Mouse (Mus musculus) adrenal gland, postnatal 10 days (tissue): ENCODE measurements at regions not wholly inside any gene's neighbourhood (a gene's known extent, or its start where the extent isn't known, plus 50 kb on each side); places are given as distances from the start of the nearest gene placed in this dataset.
A peak's percentile ranks its signal among the peaks of the same experiment; 100 is the strongest.

Source experiments
- DNase-seq: peaks from one replicate; pipeline ENCODE4 v3.0.0; 2021; ENCODE audit warnings: mixed read lengths

GRCm38 (mm10) chr6:66012675-66013074, 60.3 kb downstream of the 4930544G11Rik start:
- DNase-seq = no peak

GRCm38 (mm10) chr6:66023531-66023930, 71.1 kb downstream of the 4930544G11Rik start:
- no peak for DNase-seq

DNA sequence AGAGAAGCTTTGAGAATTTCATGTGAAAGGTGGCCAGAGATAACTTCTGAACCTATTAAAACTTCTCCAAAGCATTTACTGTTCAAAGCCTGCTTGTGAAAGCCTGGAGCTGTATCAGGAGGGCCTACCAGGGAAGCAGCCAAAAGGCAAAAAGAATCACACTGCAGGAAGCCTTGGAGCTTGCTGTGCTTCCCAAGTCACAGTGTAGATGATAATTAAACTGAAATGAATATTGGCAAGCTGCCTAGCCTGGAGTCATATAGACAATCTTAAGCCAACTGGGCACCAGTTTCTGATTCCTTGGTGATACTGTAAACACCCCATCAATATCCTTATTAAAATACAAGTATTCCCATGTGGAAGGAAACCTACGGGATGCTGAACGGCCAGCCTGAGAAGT, 84.4 kb downstream of the 4930544G11Rik start:
- no peak for DNase-seq

DNA sequence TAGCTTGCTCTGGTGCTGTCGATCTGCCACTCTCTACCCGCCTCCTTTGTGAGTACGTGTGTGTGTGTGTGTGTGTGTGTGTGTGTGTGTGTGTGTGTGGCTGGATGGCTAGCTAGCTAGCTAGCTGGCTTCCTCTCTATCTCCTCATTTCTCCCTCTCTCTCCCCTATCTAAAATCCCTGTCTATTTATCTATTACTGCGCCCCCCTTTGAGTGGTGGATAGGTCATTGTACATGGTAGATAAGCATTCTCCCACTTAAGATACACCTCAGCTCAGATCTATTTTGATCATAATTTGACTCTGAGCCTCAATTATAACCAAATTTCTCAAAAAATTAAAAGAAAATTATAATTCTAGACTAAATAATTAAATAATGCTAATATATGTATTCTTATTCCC, 99.4 kb downstream of the 4930544G11Rik start:
- DNase-seq = no peak

DNA sequence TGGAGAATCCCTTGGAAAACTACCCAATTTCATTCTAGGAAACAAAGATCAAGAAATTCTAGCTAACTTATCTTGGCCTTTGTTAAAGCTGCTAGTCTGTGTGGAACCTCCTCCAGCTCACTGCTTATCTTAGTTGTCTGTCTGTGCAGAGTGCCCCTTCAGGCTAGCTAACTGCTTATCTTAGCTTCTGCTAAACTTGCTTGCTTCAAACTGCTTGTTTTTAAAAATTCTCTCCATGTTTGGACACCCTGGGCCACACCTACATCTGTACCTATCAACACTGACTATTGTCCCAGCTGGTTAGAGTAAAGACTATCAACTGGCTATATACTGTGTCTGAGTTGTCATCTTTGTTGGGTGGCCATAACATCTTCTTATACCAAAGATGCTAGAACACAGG, 100.0 kb downstream of the 4930544G11Rik start:
- DNase-seq = no peak

DNA sequence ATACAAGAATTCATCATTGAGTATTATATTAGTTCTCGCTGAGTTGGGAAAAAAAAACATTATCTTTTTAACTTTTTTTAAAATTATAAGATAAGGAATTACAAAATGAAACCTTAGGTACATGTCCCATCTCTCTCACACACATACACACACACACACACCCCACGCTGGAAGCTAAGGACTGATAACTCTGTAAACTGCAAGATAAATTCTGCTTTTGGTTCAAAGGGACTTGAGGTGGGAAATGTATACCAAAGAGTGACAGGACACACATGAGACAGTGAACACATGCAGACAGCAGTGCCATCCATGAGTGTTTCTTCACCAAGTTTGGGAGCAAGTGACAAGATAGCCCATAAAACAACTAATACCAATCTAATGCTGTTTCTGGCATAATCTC, 100.8 kb downstream of the 4930544G11Rik start:
- no peak for DNase-seq

GRCm38 (mm10) chr6:66068874-66069273, 116.5 kb downstream of the 4930544G11Rik start:
- DNase-seq = no peak

DNA sequence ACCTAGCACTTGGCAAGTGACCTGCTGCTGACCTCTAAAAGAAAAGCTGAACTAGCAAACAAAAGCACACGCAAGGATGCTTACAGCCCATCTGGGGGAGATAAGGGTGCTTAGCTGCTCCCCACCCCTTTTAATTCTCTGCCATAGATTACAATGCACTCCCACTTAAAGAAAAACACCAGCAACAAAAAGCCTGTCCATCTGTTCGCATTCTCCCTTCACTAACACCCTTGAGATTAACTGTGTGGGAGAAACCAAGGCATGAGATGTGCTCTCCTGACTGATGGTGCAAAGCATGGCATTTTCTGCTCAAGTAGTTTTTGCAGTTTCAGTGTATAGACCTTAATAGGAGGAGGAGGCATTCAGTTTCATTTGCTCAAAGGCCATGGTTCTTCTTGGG, 125.0 kb downstream of the 4930544G11Rik start:
- no peak for DNase-seq

DNA sequence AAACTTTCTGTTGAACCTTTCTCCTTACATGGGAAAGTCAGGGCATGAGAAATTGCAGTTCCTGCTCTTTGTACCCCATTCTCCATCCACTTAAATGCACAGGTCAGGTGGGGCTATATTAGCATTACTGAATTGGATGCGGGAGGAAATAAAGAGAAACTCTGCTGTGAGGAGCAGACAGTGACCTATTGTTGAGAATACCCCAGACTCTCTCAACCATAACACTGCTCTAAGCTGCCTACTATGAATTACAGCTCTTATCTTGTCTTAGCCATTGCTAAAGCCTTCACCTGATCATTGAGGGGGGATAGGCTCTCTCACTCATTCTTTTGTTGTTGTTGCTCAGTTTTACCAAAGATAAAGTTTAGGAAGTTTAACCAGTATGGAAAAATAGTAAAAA, 126.4 kb downstream of the 4930544G11Rik start:
- DNase-seq = no peak

DNA sequence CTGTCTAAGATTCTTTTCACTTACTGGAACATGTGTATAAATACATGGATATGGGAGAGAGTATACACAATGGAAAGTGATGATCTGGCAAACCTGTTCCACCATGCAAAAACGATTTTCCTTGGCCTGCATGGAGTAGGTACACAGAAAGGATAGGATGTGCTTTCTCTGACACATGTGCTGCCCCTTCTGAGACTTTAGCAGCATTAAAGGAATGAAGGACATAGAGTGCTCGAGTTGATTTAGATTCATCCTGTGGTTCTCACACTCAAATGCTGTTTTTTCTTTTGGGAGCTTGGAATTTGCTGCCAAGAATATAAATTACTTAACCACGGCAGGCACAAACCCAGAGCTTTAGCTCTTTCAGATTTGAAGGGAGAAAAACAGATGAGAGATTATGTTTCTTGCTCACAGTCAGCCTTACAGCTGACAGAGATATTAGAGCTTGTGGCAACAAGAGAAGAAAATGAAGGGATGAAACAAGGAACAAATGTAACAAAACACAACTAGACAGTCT, 149.2 kb downstream of the 4930544G11Rik start:
- DNase-seq = no peak

GRCm38 (mm10) chr6:66114366-66114765, 162.0 kb downstream of the 4930544G11Rik start:
- DNase-seq = no peak

DNA sequence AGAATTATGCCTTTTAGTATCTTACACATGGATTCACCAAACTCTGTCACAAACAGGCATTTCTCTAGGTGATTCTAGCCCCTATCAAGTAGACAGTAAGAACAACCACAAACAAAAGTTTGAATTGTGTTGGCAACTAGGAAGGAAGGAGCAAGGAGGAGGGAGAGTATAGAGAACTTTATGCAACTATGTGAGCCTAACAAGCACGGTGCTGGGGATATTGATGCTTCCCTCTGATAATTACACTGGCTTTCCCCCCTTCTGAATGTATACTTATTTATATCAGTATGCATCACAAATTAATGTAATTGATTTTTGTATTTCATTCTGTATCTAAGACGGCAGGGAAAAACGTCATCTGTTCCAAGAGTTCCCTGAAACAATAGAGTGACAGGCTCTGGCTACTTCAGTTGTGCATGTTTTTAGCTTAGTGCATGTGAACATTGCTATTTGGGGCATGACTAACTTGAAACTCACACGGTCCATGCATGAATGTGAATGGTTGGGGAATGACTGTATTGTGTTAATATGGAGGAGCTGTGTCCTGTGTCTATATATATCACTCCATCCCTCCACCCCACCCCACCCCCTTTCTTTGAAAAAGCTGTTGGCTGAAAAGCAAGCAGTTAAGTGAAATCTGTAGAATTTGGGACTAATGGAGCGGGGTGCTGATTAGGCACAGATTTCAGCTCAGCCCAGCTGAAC, 169.2 kb downstream of the 4930544G11Rik start:
- DNase-seq = no peak

DNA sequence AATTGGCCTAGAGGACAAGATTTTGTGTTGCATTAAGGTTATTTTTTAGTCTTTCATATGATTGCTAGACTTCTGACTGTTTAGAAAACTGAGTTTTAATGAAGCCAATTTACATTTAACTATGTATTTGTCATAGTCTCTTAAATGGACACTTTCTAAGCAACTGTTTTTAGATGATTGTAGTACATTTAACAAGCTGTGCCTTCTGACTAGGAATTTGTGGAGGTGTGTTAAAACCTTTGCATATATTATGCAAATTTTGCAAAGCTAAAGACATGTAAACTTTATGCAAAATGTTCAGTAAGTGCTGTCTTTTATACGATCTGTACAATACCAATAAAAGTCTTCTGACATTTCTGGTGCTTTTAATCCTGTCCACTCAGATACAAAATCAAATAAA, 171.9 kb downstream of the 4930544G11Rik start:
- DNase-seq = no peak

- DNase-seq = no peak
Measured at GRCm38 (mm10) chr6:66151786-66152185, 199.4 kb downstream of the 4930544G11Rik start.

- no peak for DNase-seq
Measured at GRCm38 (mm10) chr6:66154831-66155230, 202.4 kb downstream of the 4930544G11Rik start.

- no peak for DNase-seq
Measured at GRCm38 (mm10) chr6:66160805-66161204, 208.4 kb downstream of the 4930544G11Rik start.

GRCm38 (mm10) chr6:66168913-66169312, 216.5 kb downstream of the 4930544G11Rik start:
- no peak for DNase-seq

GRCm38 (mm10) chr6:66197990-66198389, 245.6 kb downstream of the 4930544G11Rik start:
- DNase-seq = no peak

GRCm38 (mm10) chr6:66200136-66200790, 247.9 kb downstream of the 4930544G11Rik start:
- DNase-seq = no peak

GRCm38 (mm10) chr6:66206197-66206925, 254.0 kb downstream of the 4930544G11Rik start:
- no peak for DNase-seq

- no peak for DNase-seq
Measured at GRCm38 (mm10) chr6:66217543-66217942, 265.1 kb downstream of the 4930544G11Rik start.

DNA sequence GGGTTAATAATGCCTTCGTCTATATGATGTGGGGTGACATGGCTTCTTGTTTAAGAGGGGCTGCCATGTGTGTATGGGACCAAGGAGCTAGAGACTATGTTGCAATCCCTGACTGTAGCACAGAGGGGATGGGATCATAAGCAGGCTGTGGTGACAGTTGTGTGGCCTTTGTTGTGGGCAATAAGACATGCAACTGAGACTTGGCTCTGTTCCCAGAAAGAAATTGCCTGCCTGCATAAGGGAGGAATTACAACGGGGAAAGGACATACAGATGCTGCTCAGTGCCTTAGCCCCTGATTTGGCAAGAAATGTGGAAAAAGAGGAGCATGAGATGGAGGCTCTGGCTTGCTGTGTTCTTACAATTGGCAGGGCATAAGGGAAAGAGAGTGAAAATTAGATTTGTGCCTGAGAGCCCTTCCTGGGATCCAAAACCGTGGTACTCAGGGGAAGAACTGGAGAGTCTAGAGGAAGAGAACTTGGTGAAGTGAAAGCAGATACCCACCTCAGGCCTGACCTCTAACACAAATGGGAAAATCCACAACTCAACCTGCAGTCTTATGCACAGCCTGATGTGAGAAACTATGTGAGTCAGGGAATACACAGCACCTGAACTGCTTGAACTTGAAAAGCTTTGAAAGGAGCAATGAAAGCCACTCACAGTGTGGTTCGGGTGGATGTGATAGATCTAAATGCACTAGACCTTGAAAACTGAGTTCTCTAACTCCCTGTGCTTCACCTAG, 271.9 kb downstream of the 4930544G11Rik start:
- DNase-seq = peak; percentile 4
